Mouse (Mus musculus) lung, adult 18-20 months (tissue): Measurements from ENCODE around the gene Rtn3.

ENCODE experiments used
- DNase-seq, 2 experiments: peaks; one replicate each; pipeline ENCODE4 v3.0.0; 2022; ENCODE audit warnings: mixed read lengths in 2 of 2

Gene Rtn3

DNA sequence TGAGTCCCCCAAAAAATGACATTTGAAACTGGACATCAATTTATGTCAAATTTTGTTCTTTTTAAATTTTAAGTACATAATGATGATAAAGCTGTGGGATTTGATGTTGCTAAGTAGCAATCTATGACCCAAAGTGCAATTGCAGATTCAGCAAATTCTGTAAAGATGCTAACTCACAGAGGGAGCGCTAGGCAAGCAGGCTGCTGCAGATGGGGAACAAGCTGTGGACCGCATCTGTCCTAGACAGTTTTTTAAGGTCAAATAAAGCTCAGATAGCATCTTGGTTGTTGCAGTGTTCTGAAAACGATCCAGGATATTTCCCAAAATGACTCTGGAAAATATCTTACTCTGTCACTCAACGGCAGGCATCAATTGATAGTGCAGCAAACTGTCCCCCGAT lies 995 bp upstream of the Rtn3 start:
- no peak for DNase-seq

DNA sequence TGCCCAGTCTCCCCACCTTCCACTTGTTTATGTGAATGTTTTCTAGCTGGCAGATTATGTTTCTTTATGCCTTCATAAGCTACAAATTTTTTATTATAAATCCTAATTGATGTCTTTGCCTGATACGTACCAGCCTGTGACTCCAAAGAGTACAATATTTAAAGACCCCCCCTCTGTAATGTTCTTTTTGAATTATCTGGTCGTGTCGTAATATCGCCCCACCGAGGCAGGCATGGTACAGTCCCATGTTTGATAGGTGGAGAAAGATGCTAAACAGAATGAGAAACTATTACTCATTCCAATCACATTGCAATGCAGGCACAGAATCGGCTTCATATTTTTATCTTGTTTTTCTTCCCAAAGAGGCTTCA lies 416 bp upstream of the Rtn3 start:
- DNase-seq, result no peak

- no peak for DNase-seq
These were observed 849 bp downstream of the Rtn3 start for GRCm38 (mm10) chr19:7482266-7482598.

DNA sequence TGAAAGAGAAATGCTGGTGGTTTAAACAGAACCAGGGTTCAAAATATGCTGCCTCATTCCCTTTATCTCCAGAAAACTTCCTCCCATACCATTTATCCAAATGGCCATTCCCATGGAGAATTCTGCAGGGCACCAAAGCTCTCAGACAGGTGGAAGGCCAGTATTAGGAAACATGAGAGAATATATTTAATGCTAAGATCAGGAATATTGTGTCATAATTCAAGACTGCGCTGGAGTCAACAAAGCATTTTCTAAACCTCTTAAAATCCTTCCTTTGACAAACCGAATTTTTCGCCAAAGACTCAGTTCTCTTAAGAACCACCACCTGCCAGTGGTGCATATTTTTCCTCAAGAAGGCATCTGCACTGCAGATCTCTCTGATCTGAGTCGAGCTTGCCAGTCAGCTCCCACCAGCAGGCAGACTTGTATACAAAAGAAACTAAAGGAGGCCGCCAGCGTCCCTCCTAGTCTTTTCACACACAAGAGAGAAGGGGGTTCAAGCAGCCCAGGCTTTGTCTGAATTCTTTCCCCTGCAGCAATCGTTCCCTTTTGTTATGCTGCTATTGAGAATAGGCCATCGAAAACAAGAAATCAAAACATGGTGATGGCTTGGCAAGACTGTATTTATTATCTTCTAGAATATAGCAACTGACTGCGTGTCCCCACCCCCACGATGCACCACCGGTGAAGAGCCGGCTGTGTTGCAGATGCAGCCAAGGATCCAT lies 1.4 kb downstream of the Rtn3 start:
- peak in 1 of 2 experiments; percentile 23 for DNase-seq

- DNase-seq, result no peak
These were observed 3.3 kb downstream of the Rtn3 start for GRCm38 (mm10) chr19:7479751-7480248.

GRCm38 (mm10) chr19:7470643-7471042 lies 12.4 kb downstream of the Rtn3 start:
- DNase-seq, result peak in 1 of 2 experiments; percentile 24

GRCm38 (mm10) chr19:7467915-7468314 lies 15.2 kb downstream of the Rtn3 start:
- no peak for DNase-seq

- DNase-seq, result no peak
These were observed 23.7 kb downstream of the Rtn3 start for GRCm38 (mm10) chr19:7459370-7459769.

DNA sequence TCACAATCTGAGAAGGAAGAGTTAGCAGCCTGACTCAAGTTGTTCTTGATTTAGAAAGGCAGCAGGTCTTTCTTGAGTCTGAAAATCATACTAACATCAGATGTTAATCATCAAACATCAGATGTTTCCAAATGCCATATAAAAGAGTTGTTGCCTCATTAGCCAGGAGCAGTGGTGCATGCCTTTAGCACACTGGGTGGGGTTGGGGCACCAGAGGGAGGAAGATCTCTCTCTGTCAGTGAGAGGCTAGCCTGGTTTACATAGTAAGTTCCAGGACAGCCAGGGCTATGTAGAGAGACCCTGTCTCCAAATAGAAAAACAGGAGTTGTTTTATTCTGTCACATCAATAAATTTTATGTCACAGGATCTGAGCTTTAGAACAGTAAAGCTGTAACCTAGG lies 24.2 kb downstream of the Rtn3 start:
- no peak for DNase-seq

DNA sequence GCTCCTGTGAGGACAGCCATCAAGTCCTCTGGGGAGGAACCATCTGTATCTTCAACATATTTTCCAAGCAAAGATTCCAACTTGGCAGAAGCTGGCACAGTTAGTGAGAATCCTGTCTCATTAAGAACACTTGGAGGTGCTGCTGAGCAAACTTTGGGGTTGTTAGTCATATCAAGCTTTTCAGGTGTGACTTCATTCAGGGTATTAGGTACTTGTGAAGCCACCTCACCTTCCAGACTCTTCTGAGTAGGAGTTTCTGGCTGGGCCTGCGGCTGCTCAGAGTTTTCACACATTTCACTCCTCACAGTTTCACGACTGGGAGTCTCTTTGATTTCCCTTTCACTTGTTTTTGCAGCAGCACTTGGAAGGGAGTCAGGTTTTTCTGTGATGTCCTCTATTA lies 26.3 kb downstream of the Rtn3 start:
- peak in 1 of 2 experiments; percentile 11 for DNase-seq

DNA sequence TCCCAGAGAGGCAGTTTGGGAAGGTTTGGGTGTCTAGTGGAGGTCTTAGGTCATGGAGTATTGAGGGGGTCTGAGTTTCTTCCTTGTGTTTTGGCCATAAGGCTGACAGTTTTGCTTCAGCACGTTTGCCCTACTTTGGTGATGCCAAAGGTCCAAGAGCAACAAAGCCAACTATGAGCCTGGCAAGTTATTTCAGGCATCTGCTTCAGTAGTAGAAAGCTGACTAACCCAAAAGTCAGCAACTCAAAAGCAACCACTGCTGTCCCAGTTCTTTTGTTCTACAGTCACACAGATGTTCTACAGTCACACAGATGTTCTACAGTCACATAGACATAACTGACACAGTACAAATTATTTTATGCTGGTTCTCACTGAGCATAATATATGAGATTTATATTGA lies 37.5 kb downstream of the Rtn3 start:
- no peak for DNase-seq

GRCm38 (mm10) chr19:7445105-7445504 lies 38.0 kb downstream of the Rtn3 start:
- DNase-seq, result no peak

GRCm38 (mm10) chr19:7441493-7441892 lies 41.6 kb downstream of the Rtn3 start:
- peak in 1 of 2 experiments; percentile 66 for DNase-seq

GRCm38 (mm10) chr19:7438295-7438694 lies 44.8 kb downstream of the Rtn3 start:
- no peak for DNase-seq

GRCm38 (mm10) chr19:7436061-7436970 lies 46.8 kb downstream of the Rtn3 start:
- DNase-seq, result peak in 1 of 2 experiments; percentile 63

- no peak for DNase-seq
These were observed 48.2 kb downstream of the Rtn3 start for GRCm38 (mm10) chr19:7434887-7435286.

- no peak for DNase-seq
These were observed 57.7 kb downstream of the Rtn3 start for GRCm38 (mm10) chr19:7425398-7425775.

DNA sequence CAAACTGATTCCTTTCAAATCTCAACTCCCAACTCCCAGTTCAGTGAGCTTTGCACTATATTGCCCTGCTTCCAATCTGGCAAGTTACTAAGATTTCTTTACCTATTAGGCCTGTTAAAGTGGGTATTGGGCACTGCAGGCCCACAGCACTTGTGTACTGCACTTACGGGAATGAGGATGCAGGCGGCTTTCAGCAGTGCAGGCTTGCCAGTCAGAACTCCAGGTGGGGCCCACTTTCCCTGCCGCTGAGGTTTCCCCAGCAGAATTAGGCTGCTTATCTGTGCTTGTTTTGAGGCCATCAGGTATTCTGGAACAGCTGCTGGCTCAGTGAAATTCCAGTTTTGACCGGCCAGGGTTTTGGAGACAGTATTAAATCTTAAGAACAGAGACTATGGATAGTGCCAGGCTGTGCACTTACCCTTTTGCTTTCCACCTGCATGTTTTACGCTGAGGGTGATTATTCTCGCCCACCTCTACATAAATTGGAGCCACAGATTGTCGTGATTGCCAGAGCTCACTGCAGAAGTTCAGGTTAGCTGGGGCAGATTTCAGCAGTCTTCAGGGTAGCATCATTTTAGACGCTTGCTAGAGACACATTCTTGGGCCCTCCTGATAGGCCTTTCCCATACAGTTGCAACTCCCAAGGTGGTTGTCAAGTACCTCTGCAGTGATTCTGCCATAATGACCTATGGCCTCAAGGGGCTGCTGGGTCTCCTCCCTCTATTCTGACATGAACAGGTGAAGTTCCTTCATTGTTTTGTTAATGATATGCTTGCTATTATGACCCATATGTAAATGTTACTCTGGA lies 58.3 kb downstream of the Rtn3 start:
- no peak for DNase-seq

DNA sequence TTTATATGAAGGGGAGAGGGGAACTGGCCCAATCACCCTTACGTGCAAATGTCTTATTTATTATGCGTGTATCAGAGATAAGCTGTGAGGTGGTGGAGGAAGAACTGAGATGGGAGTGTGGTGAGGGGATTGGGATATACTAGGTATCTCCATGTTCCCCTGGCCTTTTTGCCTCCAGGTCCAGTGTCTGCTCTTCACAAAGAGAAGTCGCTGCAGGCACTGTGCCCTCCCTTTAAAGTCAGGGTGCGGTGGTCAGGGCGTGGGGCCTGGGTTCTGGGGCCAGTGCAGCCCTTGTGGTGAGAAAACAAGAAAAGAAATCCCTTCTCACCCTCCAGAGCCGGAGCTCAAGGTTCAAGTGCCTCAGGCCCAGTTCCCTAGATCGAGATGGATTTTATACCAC lies 59.0 kb downstream of the Rtn3 start:
- no peak for DNase-seq

- DNase-seq, result no peak
These were observed 59.4 kb downstream of the Rtn3 start for GRCm38 (mm10) chr19:7423656-7424030.

DNA sequence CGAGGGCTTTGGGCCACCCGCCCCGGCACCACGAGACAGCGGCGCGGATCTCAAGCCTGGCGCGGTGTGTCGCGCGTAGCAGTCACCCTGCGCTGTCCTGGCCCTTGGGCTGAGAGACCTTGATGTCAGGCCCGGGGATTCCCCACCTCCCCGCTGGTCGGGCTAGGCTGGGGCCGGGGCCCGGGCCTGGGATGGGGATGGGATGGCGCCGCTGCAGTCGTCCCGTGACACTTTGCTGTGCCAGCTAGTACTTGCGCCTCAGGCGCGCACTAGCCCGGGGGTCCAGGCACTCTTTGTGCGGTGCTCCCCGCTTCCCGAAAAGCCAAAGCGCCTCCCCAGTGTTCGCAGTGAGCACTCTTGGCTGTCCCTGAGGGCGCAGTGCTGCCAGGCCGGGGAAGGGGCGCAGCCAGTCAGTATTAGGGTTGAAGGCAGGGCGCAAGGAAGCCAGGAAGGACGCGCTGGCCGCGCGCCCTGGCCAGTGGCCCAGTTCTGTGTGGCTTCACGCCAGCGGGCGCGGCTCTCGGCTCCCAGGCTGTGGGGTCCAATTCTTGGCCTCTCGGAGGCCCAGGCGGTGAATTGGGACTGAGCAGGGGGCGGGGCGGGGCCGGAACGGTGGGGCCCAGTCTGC lies 59.9 kb downstream of the Rtn3 start:
- peak; percentile 82 to 88 for DNase-seq

DNA sequence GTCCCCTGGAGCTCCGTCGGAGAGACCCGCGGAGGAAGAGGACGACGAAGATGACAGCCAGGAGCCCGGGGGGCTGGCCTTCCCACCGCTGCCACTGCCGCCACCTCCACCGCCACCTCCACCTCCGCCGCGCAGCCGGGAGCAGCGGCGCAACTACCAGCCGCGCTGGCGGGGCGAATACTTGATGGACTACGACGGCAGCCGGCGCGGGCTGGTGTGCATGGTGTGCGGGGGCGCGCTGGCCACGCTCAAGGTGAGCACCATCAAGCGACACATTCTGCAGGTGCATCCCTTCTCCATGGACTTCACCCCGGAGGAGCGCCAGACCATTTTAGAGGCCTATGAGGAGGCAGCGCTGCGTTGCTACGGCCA lies 60.4 kb downstream of the Rtn3 start:
- no peak for DNase-seq
